Mouse (Mus musculus): ENCODE measurements around the gene Olfr616. TPM values are rescaled to one million over a fixed set of nuclear protein-coding genes. Genes with fewer than 3 reads are reported as not detected.
"Not testable (repeated sequence)": the region's sequence is repeated elsewhere in the genome, so short reads cannot be mapped to it uniquely, and the experiment has no call there.

Olfr616 gene
- total and polyA plus RNA-seq, 2 experiments from 2014 or later = not detected

GRCm38 (mm10) chr7:103547774-103548173 is 21.2 kb downstream of the Olfr616 start, which contains the start of gene Olfr613:
Gene Olfr613, plus strand, starts transcription at chr7:103548074.
- no peak within 1 kb of the TSS for H3K4me2 ChIP-seq (ENCODE audit: low read depth, low read length)
- no peak for ATAC-seq
- H3K27me3 ChIP-seq (ENCODE audit: insufficient read depth, low read length) = no peaks in the 10 kb centered on the region
- no peak within 1 kb of the TSS for H3K9ac ChIP-seq (replicated peaks; ENCODE audit: low read length)
- no peaks in the 10 kb centered on the region for H3K36me3 ChIP-seq (ENCODE audit: insufficient read depth, low read length)
- no peak for TF ChIP-seq CTCF (IDR thresholded peaks at IDR 0.05; ENCODE audit: low read depth)
- WGBS = 88% methylated on average over 2 of the region's 2 CpGs
- no peaks in the 10 kb centered on the region for H3K9me3 ChIP-seq (ENCODE audit: low read length)
- no peak for DNase-seq (ENCODE audit: low spot score)
- H3K27ac ChIP-seq = no peak within 1 kb of the TSS
- H3K4me1 ChIP-seq (ENCODE audit: insufficient read depth, low read length) = no peaks in the 10 kb centered on the region
- no peak within 1 kb of the TSS for H3K4me3 ChIP-seq (ENCODE audit: low read length)

GRCm38 (mm10) chr7:103542617-103543016 is 26.3 kb downstream of the Olfr616 start, which contains the start of gene Olfr612:
Gene Olfr612, minus strand, starts transcription at chr7:103542717.
- H3K27me3 ChIP-seq (ENCODE audit: insufficient read depth, low read length); H3K27ac ChIP-seq; H3K4me2 ChIP-seq (ENCODE audit: low read depth, low read length); H3K4me3 ChIP-seq (ENCODE audit: low read length); H3K36me3 ChIP-seq (ENCODE audit: insufficient read depth, low read length); ATAC-seq; H3K4me1 ChIP-seq (ENCODE audit: insufficient read depth, low read length); H3K9ac ChIP-seq (replicated peaks; ENCODE audit: low read length); DNase-seq (ENCODE audit: low spot score); H3K9me3 ChIP-seq (ENCODE audit: low read length): not testable (repeated sequence)
- WGBS = 78% methylated on average over 2 of the region's 2 CpGs

DNA sequence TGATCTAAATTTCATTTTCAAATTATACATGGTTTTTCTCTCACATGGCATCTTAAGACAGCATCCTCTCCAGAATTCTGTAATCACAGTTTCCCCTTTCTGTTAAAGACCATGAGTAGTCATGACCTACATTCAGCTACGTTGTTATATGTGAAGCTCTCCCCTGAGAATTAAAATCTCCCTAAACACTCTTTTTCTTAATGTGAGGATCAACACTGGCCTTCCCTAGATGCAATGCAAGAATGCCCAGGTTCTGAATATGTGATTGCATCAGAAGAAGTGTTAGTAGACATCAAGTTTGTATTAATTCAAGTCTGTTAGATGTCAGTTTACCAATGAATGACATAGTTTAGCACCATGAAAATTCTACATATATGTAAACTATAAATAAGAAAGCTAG is 48.2 kb downstream of the Olfr616 start, which contains the start of gene Olfr611:
Gene Olfr611, minus strand, starts transcription at position 101 of the 400 bp plus-strand sequence.
- H3K27me3 ChIP-seq (ENCODE audit: insufficient read depth, low read length); H3K27ac ChIP-seq; H3K9me3 ChIP-seq (ENCODE audit: low read length); H3K9ac ChIP-seq (replicated peaks; ENCODE audit: low read length); H3K4me2 ChIP-seq (ENCODE audit: low read depth, low read length); H3K4me3 ChIP-seq (ENCODE audit: low read length); ATAC-seq; H3K4me1 ChIP-seq (ENCODE audit: insufficient read depth, low read length); DNase-seq (ENCODE audit: low spot score); H3K36me3 ChIP-seq (ENCODE audit: insufficient read depth, low read length): not testable (repeated sequence)
- 53% methylated on average over 1 of the region's 1 CpGs for WGBS

Small RNA genes within 50 kb of the gene (microRNA-seq; reads per million reads assigned to microRNA genes)
- 0 reads per million in 2 experiments for gene Gm26506

Other genes with a start within 250 kb of the Olfr616 start
Only the 30 nearest of the 32 such genes appear.
- gene Olfr599, start 233.2 kb downstream of the Olfr616 start, total RNA-seq (2014; rRNA removed) = not detected in 2 replicates
- not detected in 2 replicates for gene Olfr599, start 233.2 kb downstream of the Olfr616 start, polyA plus RNA-seq (2015; fragmentation: Nextera tagmentation; extraction: Ambion mirVana)
- gene Olfr600, start 219.5 kb downstream of the Olfr616 start, total RNA-seq (2014; rRNA removed) = not detected in 2 replicates
- gene Olfr600, start 219.5 kb downstream of the Olfr616 start, polyA plus RNA-seq (2015; fragmentation: Nextera tagmentation; extraction: Ambion mirVana) = not detected in 2 replicates
- not detected in 2 replicates for gene Olfr601, start 206.5 kb downstream of the Olfr616 start, total RNA-seq (2014; rRNA removed)
- gene Olfr601, start 206.5 kb downstream of the Olfr616 start, polyA plus RNA-seq (2015; fragmentation: Nextera tagmentation; extraction: Ambion mirVana) = not detected in 2 replicates
- not detected in 2 replicates for gene Olfr603, start 183.0 kb downstream of the Olfr616 start, total RNA-seq (2014; rRNA removed)
- not detected in 2 replicates for gene Olfr603, start 183.0 kb downstream of the Olfr616 start, polyA plus RNA-seq (2015; fragmentation: Nextera tagmentation; extraction: Ambion mirVana)
- gene Usp17lc, start 154.1 kb downstream of the Olfr616 start, total RNA-seq (2014; rRNA removed) = not detected in 2 replicates
- gene Usp17lc, start 154.1 kb downstream of the Olfr616 start, polyA plus RNA-seq (2015; fragmentation: Nextera tagmentation; extraction: Ambion mirVana) = not detected in 2 replicates
- gene Olfr605, start 123.7 kb downstream of the Olfr616 start, total RNA-seq (2014; rRNA removed) = not detected in 2 replicates
- gene Olfr605, start 123.7 kb downstream of the Olfr616 start, polyA plus RNA-seq (2015; fragmentation: Nextera tagmentation; extraction: Ambion mirVana) = not detected in 2 replicates
- not detected in 2 replicates for gene Olfr606, start 120.1 kb downstream of the Olfr616 start, total RNA-seq (2014; rRNA removed)
- not detected in 2 replicates for gene Olfr606, start 120.1 kb downstream of the Olfr616 start, polyA plus RNA-seq (2015; fragmentation: Nextera tagmentation; extraction: Ambion mirVana)
- gene Olfr607, start 105.0 kb downstream of the Olfr616 start, total RNA-seq (2014; rRNA removed) = not detected in 2 replicates
- gene Olfr607, start 105.0 kb downstream of the Olfr616 start, polyA plus RNA-seq (2015; fragmentation: Nextera tagmentation; extraction: Ambion mirVana) = not detected in 2 replicates
- gene Olfr608, start 99.3 kb downstream of the Olfr616 start, total RNA-seq (2014; rRNA removed) = not detected in 2 replicates
- not detected in 2 replicates for gene Olfr608, start 99.3 kb downstream of the Olfr616 start, polyA plus RNA-seq (2015; fragmentation: Nextera tagmentation; extraction: Ambion mirVana)
- not detected in 2 replicates for gene Olfr609, start 71.1 kb downstream of the Olfr616 start, total RNA-seq (2014; rRNA removed)
- gene Olfr609, start 71.1 kb downstream of the Olfr616 start, polyA plus RNA-seq (2015; fragmentation: Nextera tagmentation; extraction: Ambion mirVana) = not detected in 2 replicates
- gene Olfr610, start 57.0 kb downstream of the Olfr616 start, total RNA-seq (2014; rRNA removed) = not detected in 2 replicates
- not detected in 2 replicates for gene Olfr610, start 57.0 kb downstream of the Olfr616 start, polyA plus RNA-seq (2015; fragmentation: Nextera tagmentation; extraction: Ambion mirVana)
- gene Olfr611, start 48.3 kb downstream of the Olfr616 start, total RNA-seq (2014; rRNA removed) = not detected in 2 replicates
- not detected in 2 replicates for gene Olfr611, start 48.3 kb downstream of the Olfr616 start, polyA plus RNA-seq (2015; fragmentation: Nextera tagmentation; extraction: Ambion mirVana)
- not detected in 2 replicates for gene Olfr612, start 26.4 kb downstream of the Olfr616 start, total RNA-seq (2014; rRNA removed)
- gene Olfr612, start 26.4 kb downstream of the Olfr616 start, polyA plus RNA-seq (2015; fragmentation: Nextera tagmentation; extraction: Ambion mirVana) = not detected in 2 replicates
- gene Olfr613, start 21.1 kb downstream of the Olfr616 start, total RNA-seq (2014; rRNA removed) = not detected in 2 replicates
- not detected in 2 replicates for gene Olfr613, start 21.1 kb downstream of the Olfr616 start, polyA plus RNA-seq (2015; fragmentation: Nextera tagmentation; extraction: Ambion mirVana)
- not detected in 2 replicates for gene Olfr615, start 13.1 kb downstream of the Olfr616 start, total RNA-seq (2014; rRNA removed)
- not detected in 2 replicates for gene Olfr615, start 13.1 kb downstream of the Olfr616 start, polyA plus RNA-seq (2015; fragmentation: Nextera tagmentation; extraction: Ambion mirVana)
- gene Olfr617, start 3.9 kb upstream of the Olfr616 start, total RNA-seq (2014; rRNA removed) = not detected in 2 replicates
- gene Olfr617, start 3.9 kb upstream of the Olfr616 start, polyA plus RNA-seq (2015; fragmentation: Nextera tagmentation; extraction: Ambion mirVana) = not detected in 2 replicates
- 0.11 TPM in 1 of 2 replicates, not detected in the other for gene Olfr618, start 21.0 kb upstream of the Olfr616 start, total RNA-seq (2014; rRNA removed)
- not detected in 2 replicates for gene Olfr618, start 21.0 kb upstream of the Olfr616 start, polyA plus RNA-seq (2015; fragmentation: Nextera tagmentation; extraction: Ambion mirVana)
- gene Olfr619, start 31.4 kb upstream of the Olfr616 start, total RNA-seq (2014; rRNA removed) = not detected in 2 replicates
- not detected in 2 replicates for gene Olfr619, start 31.4 kb upstream of the Olfr616 start, polyA plus RNA-seq (2015; fragmentation: Nextera tagmentation; extraction: Ambion mirVana)
- gene Olfr620, start 43.4 kb upstream of the Olfr616 start, total RNA-seq (2014; rRNA removed) = not detected in 2 replicates
- not detected in 2 replicates for gene Olfr620, start 43.4 kb upstream of the Olfr616 start, polyA plus RNA-seq (2015; fragmentation: Nextera tagmentation; extraction: Ambion mirVana)
- gene Olfr622, start 73.6 kb upstream of the Olfr616 start, total RNA-seq (2014; rRNA removed) = not detected in 2 replicates
- not detected in 2 replicates for gene Olfr622, start 73.6 kb upstream of the Olfr616 start, polyA plus RNA-seq (2015; fragmentation: Nextera tagmentation; extraction: Ambion mirVana)
- not detected in 2 replicates for gene Olfr623, start 94.6 kb upstream of the Olfr616 start, total RNA-seq (2014; rRNA removed)
- gene Olfr623, start 94.6 kb upstream of the Olfr616 start, polyA plus RNA-seq (2015; fragmentation: Nextera tagmentation; extraction: Ambion mirVana) = not detected in 2 replicates
- not detected in 2 replicates for gene Olfr624, start 102.0 kb upstream of the Olfr616 start, total RNA-seq (2014; rRNA removed)
- 0.05 TPM in 1 of 2 replicates, not detected in the other for gene Olfr624, start 102.0 kb upstream of the Olfr616 start, polyA plus RNA-seq (2015; fragmentation: Nextera tagmentation; extraction: Ambion mirVana)
- gene Olfr625-ps1, start 113.6 kb upstream of the Olfr616 start, total RNA-seq (2014; rRNA removed) = not detected in 2 replicates
- gene Olfr625-ps1, start 113.6 kb upstream of the Olfr616 start, polyA plus RNA-seq (2015; fragmentation: Nextera tagmentation; extraction: Ambion mirVana) = not detected in 2 replicates
- not detected in 2 replicates for gene Olfr243, start 145.5 kb upstream of the Olfr616 start, total RNA-seq (2014; rRNA removed)
- not detected in 2 replicates for gene Olfr243, start 145.5 kb upstream of the Olfr616 start, polyA plus RNA-seq (2015; fragmentation: Nextera tagmentation; extraction: Ambion mirVana)
- not detected in 2 replicates for gene Olfr628, start 161.2 kb upstream of the Olfr616 start, total RNA-seq (2014; rRNA removed)
- gene Olfr628, start 161.2 kb upstream of the Olfr616 start, polyA plus RNA-seq (2015; fragmentation: Nextera tagmentation; extraction: Ambion mirVana) = not detected in 2 replicates
- gene Olfr629, start 175.8 kb upstream of the Olfr616 start, total RNA-seq (2014; rRNA removed) = not detected in 2 replicates
- not detected in 2 replicates for gene Olfr629, start 175.8 kb upstream of the Olfr616 start, polyA plus RNA-seq (2015; fragmentation: Nextera tagmentation; extraction: Ambion mirVana)
- not detected in 2 replicates for gene Olfr630, start 188.2 kb upstream of the Olfr616 start, total RNA-seq (2014; rRNA removed)
- gene Olfr630, start 188.2 kb upstream of the Olfr616 start, polyA plus RNA-seq (2015; fragmentation: Nextera tagmentation; extraction: Ambion mirVana) = not detected in 2 replicates
- gene Olfr69, start 202.5 kb upstream of the Olfr616 start, total RNA-seq (2014; rRNA removed) = not detected in 2 replicates
- not detected in 2 replicates for gene Olfr69, start 202.5 kb upstream of the Olfr616 start, polyA plus RNA-seq (2015; fragmentation: Nextera tagmentation; extraction: Ambion mirVana)
- gene Olfr68, start 210.6 kb upstream of the Olfr616 start, total RNA-seq (2014; rRNA removed) = not detected in 2 replicates
- gene Olfr68, start 210.6 kb upstream of the Olfr616 start, polyA plus RNA-seq (2015; fragmentation: Nextera tagmentation; extraction: Ambion mirVana) = not detected in 2 replicates
- gene Olfr67, start 222.7 kb upstream of the Olfr616 start, total RNA-seq (2014; rRNA removed) = not detected in 2 replicates
- not detected in 2 replicates for gene Olfr67, start 222.7 kb upstream of the Olfr616 start, polyA plus RNA-seq (2015; fragmentation: Nextera tagmentation; extraction: Ambion mirVana)

All from hindbrain, postnatal 0 days (tissue).